Mouse (Mus musculus) intestine, embryonic 15.5 days (tissue): ENCODE results near the gene Foxp2. TPM values are rescaled to one million over a fixed set of nuclear protein-coding genes. Genes with fewer than 3 reads are reported as not detected.

Source experiments
- ATAC-seq: fragments of 200-750 bp; cut with Nextera tagmentation; 2 replicates; pipeline ENCODE4 v1.8.0; 2017; ENCODE audit warnings: moderate TSS enrichment, moderate library complexity
- H3K27ac ChIP-seq: fragments of 300-500 bp; sonication (generic); 2 replicates; pipeline ENCODE4 v1.5.1; 2015; ENCODE audit warnings: mild to moderate bottlenecking, inconsistent platforms
- H3K27me3 ChIP-seq: fragments of 300-500 bp; sonication (generic); replicated peaks from 2 replicates; pipeline ENCODE4 v1.6.1; 2015; ENCODE audit warnings: inconsistent platforms
- H3K36me3 ChIP-seq: fragments of 300-500 bp; sonication (generic); 2 replicates; pipeline ENCODE4 v1.6.1; 2015; ENCODE audit warnings: inconsistent platforms
- H3K4me1 ChIP-seq: fragments of 300-500 bp; sonication (generic); replicated peaks from 2 replicates; pipeline ENCODE4 v1.6.1; 2015; ENCODE audit warnings: inconsistent platforms
- H3K4me2 ChIP-seq: fragments of 300-500 bp; sonication (generic); replicated peaks from 2 replicates; pipeline ENCODE4 v1.6.1; 2015; ENCODE audit warnings: mild to moderate bottlenecking, inconsistent platforms
- H3K4me3 ChIP-seq: fragments of 300-500 bp; sonication (generic); replicated peaks from 2 replicates; pipeline ENCODE4 v1.5.1; 2015; ENCODE audit warnings: inconsistent platforms
- H3K9ac ChIP-seq: fragments of 300-500 bp; sonication (generic); 2 replicates; pipeline ENCODE4 v1.6.1; 2015; ENCODE audit warnings: inconsistent platforms
- H3K9me3 ChIP-seq: fragments of 300-500 bp; sonication (generic); 2 replicates; pipeline ENCODE4 v1.6.1; 2016; ENCODE audit warnings: inconsistent platforms
- WGBS: fragments of 180-500 bp; shearing (Covaris S2); methylation state at CpG from one replicate; pipeline ENCODE4 v1.1.7; 2015; 5-methylcytosine and 5-hydroxymethylcytosine counted together
- polyA plus RNA-seq: library from polyadenylated mRNA; unstranded; fragments of >200 nt; fragmentation: Nextera tagmentation; extraction: Ambion mirVana; gene quantifications from 2 replicates; pipeline ENCODE4 v1.2.1, GENCODE M21; 2015

Foxp2 gene
- polyA plus RNA-seq, 1 experiment from 2014 or later = 18.2 TPM

DNA sequence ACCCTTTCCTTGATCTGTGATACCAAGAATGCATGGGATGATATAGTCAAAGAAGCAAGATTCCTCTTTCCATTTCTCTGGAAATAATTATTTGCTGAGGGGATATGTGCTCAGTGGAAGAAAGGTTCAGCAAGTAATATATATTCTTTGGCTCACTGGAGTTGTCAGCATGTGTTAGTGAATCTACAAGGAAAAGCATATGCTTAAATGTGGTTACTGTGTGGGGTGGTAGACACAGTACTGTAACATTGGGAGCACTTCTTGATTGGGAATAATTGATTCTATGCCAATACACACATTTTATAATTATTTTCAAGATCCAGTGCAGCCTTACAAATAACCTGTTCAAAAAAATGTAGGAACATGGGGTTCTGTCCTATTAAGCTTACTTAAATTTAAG is 21.6 kb downstream of the Foxp2 start:
- Histone ChIP-seq H3K4me3 (no peak overlapping the region), H3K4me1 (no peaks in the 10 kb centered on the region), H3K27ac (no peak overlapping the region), H3K9ac (no peak overlapping the region), H3K9me3 (no peaks in the 10 kb centered on the region), H3K36me3 (no peaks in the 10 kb centered on the region), H3K4me2 (no peak overlapping the region), H3K27me3 (no peaks in the 10 kb centered on the region)
- ATAC-seq = no peak

DNA sequence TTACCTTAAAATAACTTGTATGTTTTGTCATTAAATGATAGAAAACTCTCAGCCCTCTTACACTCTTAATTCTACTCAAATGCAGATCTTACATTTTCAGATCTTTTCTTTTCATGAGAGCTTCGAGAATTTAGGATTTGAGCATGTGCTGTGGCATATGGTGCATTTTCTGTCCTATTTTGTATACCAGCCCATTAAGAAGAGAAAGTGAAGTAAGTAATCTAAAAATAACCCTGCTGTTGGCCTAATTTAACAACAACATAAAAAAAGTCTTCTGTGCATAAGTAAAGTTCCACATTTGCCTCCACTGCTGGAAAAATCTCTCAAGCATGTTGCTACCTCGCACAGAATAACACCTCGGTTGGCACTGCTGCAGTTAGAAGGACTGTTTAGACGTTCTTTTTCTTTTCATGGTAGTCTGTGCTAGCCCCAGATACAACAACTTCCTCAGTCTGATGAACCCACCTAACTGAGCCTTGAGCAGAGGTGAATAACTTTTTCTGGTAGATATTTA is 23.9 kb downstream of the Foxp2 start:
- ATAC-seq = no peak
- Histone ChIP-seq H3K27me3 (no peaks in the 10 kb centered on the region), H3K4me2 (no peak overlapping the region), H3K9me3 (no peaks in the 10 kb centered on the region), H3K9ac (no peak overlapping the region), H3K27ac (no peak overlapping the region), H3K4me1 (no peaks in the 10 kb centered on the region), H3K4me3 (no peak overlapping the region), H3K36me3 (no peaks in the 10 kb centered on the region)
- 84% methylated on average over 4 of the region's 4 CpGs for WGBS

GRCm38 (mm10) chr6:14951060-14951459 is 49.9 kb downstream of the Foxp2 start:
- Histone ChIP-seq H3K4me1 (no peaks in the 10 kb centered on the region), H3K9me3 (no peaks in the 10 kb centered on the region), H3K27ac (no peak overlapping the region), H3K36me3 (no peaks in the 10 kb centered on the region), H3K27me3 (no peaks in the 10 kb centered on the region), H3K4me2 (no peak overlapping the region), H3K9ac (no peak overlapping the region), H3K4me3 (no peak overlapping the region)
- no peak for ATAC-seq
- WGBS = 78% methylated on average over 6 of the region's 6 CpGs

DNA sequence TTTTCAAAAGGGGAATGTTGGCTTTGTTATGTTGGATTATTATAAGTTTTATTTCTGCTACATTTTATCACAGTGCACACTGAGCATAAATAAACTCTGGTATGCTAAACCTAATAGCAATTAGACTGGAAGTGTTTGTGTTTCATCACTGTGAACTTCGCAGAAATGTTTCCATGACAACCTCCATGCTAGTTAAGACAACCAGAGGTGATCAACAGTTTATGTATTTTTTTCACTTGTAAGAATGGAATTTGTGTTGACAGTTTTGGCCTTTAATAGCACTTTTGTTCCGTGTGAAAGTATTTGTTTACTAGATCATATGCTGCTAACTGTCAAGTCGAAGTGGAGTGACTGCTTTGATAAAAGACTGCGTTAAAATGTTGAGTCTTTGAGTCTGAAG is 51.6 kb downstream of the Foxp2 start:
- no peaks in the 10 kb centered on the region for H3K9me3 ChIP-seq
- ATAC-seq = no peak

DNA sequence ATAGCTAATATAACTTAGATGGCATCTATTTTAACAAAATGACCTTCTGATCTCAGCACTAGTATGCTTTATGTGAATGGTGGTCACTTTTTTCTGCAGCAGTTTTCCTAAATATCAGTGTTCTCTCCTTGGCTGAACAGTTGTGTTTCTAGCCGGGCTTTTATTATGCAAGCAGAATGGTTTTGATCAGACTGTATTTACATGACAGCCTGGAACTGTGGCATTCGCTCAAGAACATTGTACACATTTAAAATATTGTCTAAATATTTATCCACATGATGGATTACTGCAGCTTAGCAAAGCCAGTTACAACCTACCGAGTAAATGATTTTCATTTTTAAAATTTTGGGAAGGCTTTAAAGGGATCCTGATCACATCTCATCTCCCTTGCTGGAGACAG is 75.9 kb downstream of the Foxp2 start:
- Histone ChIP-seq H3K27me3 (no peaks in the 10 kb centered on the region), H3K27ac (no peak overlapping the region), H3K4me1 (no peaks in the 10 kb centered on the region), H3K9me3 (no peaks in the 10 kb centered on the region), H3K36me3 (no peaks in the 10 kb centered on the region), H3K4me2 (no peak overlapping the region), H3K4me3 (no peak overlapping the region), H3K9ac (no peak overlapping the region)
- 32% methylated on average over 3 of the region's 3 CpGs for WGBS
- no peak for ATAC-seq

More for the DNA sequence above, 51.6 kb downstream of the Foxp2 start:
- no peak overlapping the region for H3K4me3 ChIP-seq
- no peaks in the 10 kb centered on the region for H3K36me3 ChIP-seq
- no peak overlapping the region for H3K9ac ChIP-seq
- no peak overlapping the region for H3K4me2 ChIP-seq
- H3K4me1 ChIP-seq = no peaks in the 10 kb centered on the region
- 45% methylated on average over 4 of the region's 4 CpGs for WGBS
- H3K27ac ChIP-seq = no peak overlapping the region
- no peaks in the 10 kb centered on the region for H3K27me3 ChIP-seq

DNA sequence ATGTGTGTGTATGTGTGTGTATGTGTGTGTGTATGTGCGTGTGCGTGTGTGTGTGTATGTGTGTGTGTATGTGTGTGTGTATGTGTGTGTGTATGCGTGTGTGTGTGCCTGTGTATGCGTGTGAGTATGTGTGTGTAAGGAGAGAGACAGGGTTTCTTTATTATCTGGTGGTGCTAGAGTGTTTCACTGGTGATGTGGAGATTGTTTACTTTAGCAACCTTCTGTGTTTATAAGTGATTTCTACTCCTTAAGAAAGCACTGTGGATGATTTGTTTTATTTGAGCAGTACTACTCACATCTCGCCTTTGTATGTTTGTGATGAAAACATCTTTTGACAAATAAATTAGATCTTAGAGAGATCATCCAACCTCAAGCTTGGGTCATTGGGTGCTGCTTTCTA is 77.1 kb downstream of the Foxp2 start:
- Histone ChIP-seq H3K9me3 (no peaks in the 10 kb centered on the region), H3K4me2 (no peak overlapping the region), H3K9ac (no peak overlapping the region), H3K36me3 (no peaks in the 10 kb centered on the region), H3K27me3 (no peaks in the 10 kb centered on the region), H3K4me3 (no peak overlapping the region), H3K27ac (no peak overlapping the region), H3K4me1 (no peaks in the 10 kb centered on the region)
- no peak for ATAC-seq
- 65% methylated on average over 5 of the region's 5 CpGs for WGBS

DNA sequence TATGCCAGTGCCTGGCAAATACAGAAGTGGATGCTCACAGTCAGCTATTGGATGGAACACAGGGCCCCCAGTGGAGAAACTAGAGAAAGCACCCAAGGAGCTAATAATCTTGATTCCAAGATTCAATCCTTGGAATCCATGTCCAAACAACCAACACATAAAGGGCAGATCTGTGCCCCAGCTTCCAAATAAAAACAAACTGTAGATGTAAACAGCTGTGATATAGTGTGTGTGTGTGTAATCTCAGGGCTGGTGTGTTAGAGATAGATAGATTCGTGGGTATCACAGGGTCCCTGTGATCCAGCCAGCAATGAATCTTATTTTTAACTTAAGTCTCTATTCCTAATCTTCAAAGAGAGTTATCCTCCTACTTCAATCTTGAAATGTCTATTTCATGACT is 107.0 kb downstream of the Foxp2 start:
- H3K36me3 ChIP-seq = no peaks in the 10 kb centered on the region
- H3K27me3 ChIP-seq = no peaks in the 10 kb centered on the region
- no peak for ATAC-seq
- no peak overlapping the region for H3K4me2 ChIP-seq
- no peak overlapping the region for H3K4me3 ChIP-seq
- H3K4me1 ChIP-seq = no peaks in the 10 kb centered on the region
- H3K27ac ChIP-seq = no peak overlapping the region
- H3K9me3 ChIP-seq = no peaks in the 10 kb centered on the region
- 97% methylated on average over 1 of the region's 1 CpGs for WGBS
- H3K9ac ChIP-seq = no peak overlapping the region

- no peaks in the 10 kb centered on the region for H3K36me3 ChIP-seq
- H3K9ac ChIP-seq = no peak overlapping the region
- no peak overlapping the region for H3K27ac ChIP-seq
- no peak for ATAC-seq
- no peak overlapping the region for H3K4me3 ChIP-seq
- WGBS = 83% methylated on average over 3 of the region's 3 CpGs
- H3K4me2 ChIP-seq = no peak overlapping the region
- no peaks in the 10 kb centered on the region for H3K9me3 ChIP-seq
- no peaks in the 10 kb centered on the region for H3K27me3 ChIP-seq
- H3K4me1 ChIP-seq = no peaks in the 10 kb centered on the region
These were observed 127.3 kb downstream of the Foxp2 start for GRCm38 (mm10) chr6:15028488-15028887.

GRCm38 (mm10) chr6:15029446-15030125 is 128.4 kb downstream of the Foxp2 start:
- WGBS = 71% methylated on average over 7 of the region's 7 CpGs
- ATAC-seq = no peak; the same call in 1 of the 2 replicates
- H3K9ac ChIP-seq = no peak overlapping the region
- no peak overlapping the region for H3K4me3 ChIP-seq
- no peaks in the 10 kb centered on the region for H3K4me1 ChIP-seq
- no peaks in the 10 kb centered on the region for H3K9me3 ChIP-seq
- no peaks in the 10 kb centered on the region for H3K27me3 ChIP-seq
- H3K4me2 ChIP-seq = no peak overlapping the region
- H3K27ac ChIP-seq = no peak overlapping the region
- H3K36me3 ChIP-seq = no peaks in the 10 kb centered on the region

DNA sequence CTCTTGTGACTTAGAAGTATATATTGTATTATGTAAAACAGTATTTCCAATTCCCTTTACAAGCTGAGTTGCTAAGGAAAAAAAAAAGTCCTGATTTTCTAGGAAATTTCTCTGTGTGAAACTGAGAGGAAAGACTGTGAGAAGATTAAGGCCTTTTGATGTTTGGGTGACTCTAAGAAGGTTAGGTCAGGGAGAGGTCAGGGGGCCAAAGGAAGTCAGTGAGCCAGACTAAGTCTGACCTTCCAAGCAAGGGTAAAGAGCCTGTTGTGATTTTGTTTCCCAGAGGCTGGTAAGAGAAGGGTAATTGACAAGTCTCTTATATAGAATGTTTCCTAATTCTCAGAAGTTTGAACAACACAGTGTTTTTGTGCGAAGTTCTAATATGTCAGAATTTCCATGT is 162.1 kb downstream of the Foxp2 start:
- Histone ChIP-seq H3K4me2 (no peak overlapping the region), H3K27me3 (no peaks in the 10 kb centered on the region), H3K9ac (no peak overlapping the region), H3K27ac (no peak overlapping the region), H3K4me1 (no peaks in the 10 kb centered on the region), H3K36me3 (no peaks in the 10 kb centered on the region), H3K4me3 (no peak overlapping the region), H3K9me3 (no peaks in the 10 kb centered on the region)
- WGBS = 94% methylated on average over 1 of the region's 1 CpGs
- ATAC-seq = no peak

DNA sequence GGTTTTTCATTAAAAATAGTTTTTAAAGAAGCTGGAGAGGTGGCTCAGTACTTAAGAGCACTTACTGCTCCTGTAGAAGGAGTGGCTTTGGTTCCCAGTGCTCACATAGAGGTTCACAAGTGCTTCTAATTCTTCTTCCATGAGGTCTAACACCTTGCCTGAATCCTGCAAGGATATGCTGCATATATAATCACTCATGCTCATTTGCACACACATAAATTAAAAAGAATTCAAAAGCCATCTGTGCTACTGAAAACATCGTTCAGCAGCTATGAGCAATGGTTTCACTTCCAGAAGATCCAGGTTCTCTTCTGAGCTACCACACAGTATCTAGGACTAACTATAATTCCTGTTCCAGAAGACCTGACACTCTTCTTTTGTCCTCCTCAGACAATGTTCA is 200.4 kb downstream of the Foxp2 start:
- no peak overlapping the region for H3K4me2 ChIP-seq
- no peak for ATAC-seq
- no peaks in the 10 kb centered on the region for H3K4me1 ChIP-seq
- H3K27me3 ChIP-seq = no peaks in the 10 kb centered on the region
- no peak overlapping the region for H3K27ac ChIP-seq
- 76% methylated on average over 1 of the region's 1 CpGs for WGBS
- H3K9me3 ChIP-seq = no peaks in the 10 kb centered on the region
- no peak overlapping the region for H3K9ac ChIP-seq
- no peak overlapping the region for H3K4me3 ChIP-seq
- no peaks in the 10 kb centered on the region for H3K36me3 ChIP-seq

GRCm38 (mm10) chr6:15120916-15121315 is 219.8 kb downstream of the Foxp2 start:
- Histone ChIP-seq H3K36me3 (no peaks in the 10 kb centered on the region), H3K9ac (no peak overlapping the region), H3K4me3 (no peak overlapping the region), H3K4me1 (no peaks in the 10 kb centered on the region), H3K27me3 (no peaks in the 10 kb centered on the region), H3K27ac (no peak overlapping the region), H3K9me3 (no peaks in the 10 kb centered on the region), H3K4me2 (no peak overlapping the region)
- WGBS = 47% methylated on average over 5 of the region's 5 CpGs
- ATAC-seq = no peak

GRCm38 (mm10) chr6:15121339-15121738 is 220.2 kb downstream of the Foxp2 start:
- H3K4me1 ChIP-seq = no peaks in the 10 kb centered on the region
- no peaks in the 10 kb centered on the region for H3K27me3 ChIP-seq
- ATAC-seq = no peak
- H3K9me3 ChIP-seq = no peaks in the 10 kb centered on the region
- no peak overlapping the region for H3K4me2 ChIP-seq
- no peak overlapping the region for H3K9ac ChIP-seq
- no peaks in the 10 kb centered on the region for H3K36me3 ChIP-seq
- no peak overlapping the region for H3K27ac ChIP-seq
- H3K4me3 ChIP-seq = no peak overlapping the region
